Mouse (Mus musculus) liver, embryonic 12.5 days (tissue): ENCODE data around the gene Arhgef1. TPM values are rescaled to one million over a fixed set of nuclear protein-coding genes. Genes with fewer than 3 reads are reported as not detected.

Experiments
- ATAC-seq: fragments of 200-750 bp; cut with Nextera tagmentation; 2 replicates; pipeline ENCODE4 v1.8.0; 2017; ENCODE audit warnings: moderate number of reproducible peaks, mild to moderate bottlenecking, moderate library complexity
- H3K27ac ChIP-seq: fragments of 300-500 bp; sonication (generic); 2 replicates; pipeline ENCODE4 v1.5.1; 2016; ENCODE audit warnings: mild to moderate bottlenecking
- H3K27me3 ChIP-seq: fragments of 300-500 bp; sonication (generic); replicated peaks from 2 replicates; pipeline ENCODE4 v1.6.1; 2016; ENCODE audit warnings: mild to moderate bottlenecking, moderate library complexity
- H3K36me3 ChIP-seq: fragments of 300-500 bp; sonication (generic); 2 replicates; pipeline ENCODE4 v1.6.1; 2016; ENCODE audit warnings: mild to moderate bottlenecking, moderate library complexity
- H3K4me1 ChIP-seq: fragments of 300-500 bp; sonication (generic); 2 replicates; pipeline ENCODE4 v1.6.1; 2016
- H3K4me2 ChIP-seq: fragments of 300-500 bp; sonication (generic); 2 replicates; pipeline ENCODE4 v1.6.1; 2016; ENCODE audit warnings: mild to moderate bottlenecking, moderate library complexity
- H3K4me3 ChIP-seq: fragments of 300-500 bp; sonication (generic); 2 replicates; pipeline ENCODE4 v1.5.1; 2016; ENCODE audit warnings: mild to moderate bottlenecking, moderate library complexity
- H3K9ac ChIP-seq: fragments of 300-500 bp; sonication (generic); 2 replicates; pipeline ENCODE4 v1.6.1; 2016; ENCODE audit warnings: mild to moderate bottlenecking, moderate library complexity
- H3K9me3 ChIP-seq: fragments of 300-500 bp; sonication (generic); replicated peaks from 2 replicates; pipeline ENCODE4 v1.6.1; 2016; ENCODE audit warnings: mild to moderate bottlenecking, moderate library complexity
- WGBS: fragments of 180-500 bp; shearing (Covaris S2); methylation state at CpG from one replicate; pipeline ENCODE4 v1.1.7; 2016; ENCODE audit not compliant: insufficient replicate concordance; 5-methylcytosine and 5-hydroxymethylcytosine counted together
- polyA plus RNA-seq: library from polyadenylated mRNA; unstranded; fragments of >200 nt; fragmentation: Nextera tagmentation; extraction: Ambion mirVana; gene quantifications from 2 replicates; pipeline ENCODE4 v1.2.1, GENCODE M21; 2016

The Arhgef1 gene
- polyA plus RNA-seq, 1 experiment from 2014 or later = 80.4 TPM

DNA sequence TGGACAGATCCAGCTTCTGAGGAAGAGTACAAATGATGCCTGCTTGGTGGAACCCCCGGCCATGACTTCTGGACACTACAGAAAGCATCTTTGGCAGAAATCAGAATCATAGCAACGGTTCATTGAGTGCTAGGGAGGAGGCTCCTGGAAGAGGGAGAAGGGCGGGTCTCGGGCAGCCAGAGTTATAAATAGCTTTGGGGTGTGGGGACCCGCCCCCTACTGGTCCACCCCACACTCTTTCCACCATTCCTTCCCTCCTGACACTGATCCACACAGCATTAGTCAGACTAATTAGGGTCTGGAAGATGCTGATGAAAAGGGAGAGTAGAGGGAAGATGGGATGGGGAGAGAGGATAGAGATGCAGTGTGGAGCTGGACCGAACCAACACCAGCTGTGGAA is 3.8 kb downstream of the Arhgef1 start:
- Histone ChIP-seq H3K27me3 (no peaks in the 10 kb centered on the region), H3K27ac (0 out of 2 replicates have a peak overlapping the region, but pooled peaks have one; percentile 52), H3K4me1 (peaks cover 56% of the 10 kb centered on the region), H3K36me3 (peaks cover 34% of the 10 kb centered on the region), H3K9ac (peak overlapping the region; percentile 32; the same call in 1 of the 2 replicates), H3K9me3 (no peaks in the 10 kb centered on the region), H3K4me2 (peak overlapping the region; percentile 91), H3K4me3 (no peak overlapping the region)
- 22% methylated on average over 6 of the region's 6 CpGs for WGBS
- no peak for ATAC-seq

DNA sequence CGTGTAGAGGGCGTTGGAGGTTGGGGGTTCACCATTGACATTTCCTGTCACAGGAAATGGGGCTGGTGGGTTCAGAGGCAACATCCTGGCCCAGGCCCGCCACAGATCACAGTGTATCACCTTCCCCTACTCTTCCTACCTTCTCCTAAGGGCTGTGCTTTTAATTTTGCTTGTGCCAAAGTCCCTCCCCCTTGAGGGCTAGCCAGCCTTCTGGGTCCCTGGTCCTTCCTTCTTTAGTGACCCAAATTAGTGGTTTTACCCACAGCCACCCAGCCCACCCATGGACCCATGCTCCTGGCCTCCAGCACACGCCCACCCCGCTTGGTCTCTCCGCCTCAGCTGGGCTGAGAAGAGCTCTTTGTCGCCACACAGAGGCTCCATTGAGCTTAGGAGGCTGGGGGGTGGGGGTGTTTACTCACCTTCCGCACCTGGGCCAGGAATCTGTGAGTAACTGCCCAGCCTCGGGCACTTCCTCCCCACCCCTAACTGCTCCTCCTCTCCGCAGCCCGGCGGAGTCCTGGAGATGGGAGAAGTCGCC is 4.6 kb downstream of the Arhgef1 start:
- no peak overlapping the region for H3K4me3 ChIP-seq
- no peaks in the 10 kb centered on the region for H3K27me3 ChIP-seq
- no peak overlapping the region for H3K27ac ChIP-seq
- peaks cover 48% of the 10 kb centered on the region for H3K4me1 ChIP-seq
- H3K36me3 ChIP-seq = peaks cover 39% of the 10 kb centered on the region
- H3K9ac ChIP-seq = no peak overlapping the region
- whole genome bisulfite sequencing = 32% methylated on average over 13 of the region's 13 CpGs
- H3K9me3 ChIP-seq = no peaks in the 10 kb centered on the region
- peak overlapping the region; percentile 91 for H3K4me2 ChIP-seq
- ATAC-seq = no peak

DNA sequence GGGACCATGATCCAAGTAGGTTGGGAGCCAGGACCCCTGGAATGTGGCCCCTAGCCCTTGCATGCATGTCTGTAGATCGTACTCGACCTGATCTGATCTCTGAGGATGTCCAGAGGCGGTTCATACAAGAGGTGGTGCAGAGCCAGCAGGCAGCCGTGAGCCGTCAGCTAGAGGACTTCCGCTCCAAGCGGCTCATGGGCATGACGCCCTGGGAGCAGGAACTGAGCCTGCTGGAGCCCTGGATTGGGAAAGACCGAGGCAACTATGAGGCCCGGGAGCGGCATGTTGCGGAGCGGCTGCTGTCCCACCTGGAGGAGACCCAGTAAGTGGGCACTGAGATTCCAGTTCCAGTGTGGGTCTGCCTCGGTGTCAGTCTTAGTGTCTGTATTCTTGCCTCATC is 9.8 kb downstream of the Arhgef1 start:
- Histone ChIP-seq H3K4me3 (no peak overlapping the region), H3K4me2 (no peak overlapping the region), H3K27ac (no peak overlapping the region), H3K9me3 (no peaks in the 10 kb centered on the region), H3K36me3 (peaks cover 63% of the 10 kb centered on the region), H3K4me1 (peaks cover 5% of the 10 kb centered on the region), H3K27me3 (no peaks in the 10 kb centered on the region), H3K9ac (no peak overlapping the region)
- 86% methylated on average over 14 of the region's 14 CpGs for WGBS
- no peak for ATAC-seq

DNA sequence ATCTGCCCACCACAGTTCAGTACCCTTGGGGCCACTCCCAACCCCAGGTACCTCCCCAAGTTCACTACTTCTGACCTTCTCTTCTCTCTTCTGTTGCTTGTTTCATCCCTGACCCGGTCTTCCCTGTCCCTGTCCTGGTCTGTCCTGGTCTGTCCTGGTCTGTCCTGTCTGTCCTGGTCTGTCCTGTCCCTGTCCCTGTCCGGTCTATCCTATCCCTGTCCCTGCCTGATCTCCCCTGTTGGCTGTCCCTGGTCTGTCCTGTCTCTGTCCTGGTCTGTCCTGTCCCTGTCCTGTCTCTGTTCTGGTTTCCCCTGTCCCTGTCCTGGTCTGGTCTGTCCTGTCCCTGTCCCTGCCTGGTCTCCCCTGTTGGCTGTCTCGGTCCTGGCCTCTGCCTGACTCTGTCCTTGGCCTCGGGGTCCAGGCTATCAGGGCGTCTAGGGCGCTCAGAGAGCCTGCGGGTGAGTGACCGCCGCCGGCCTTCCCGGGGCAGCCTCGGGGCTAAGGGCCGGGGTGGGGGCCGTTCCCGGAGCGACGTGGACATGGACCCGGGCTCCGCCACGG is 16.1 kb downstream of the Arhgef1 start:
- Histone ChIP-seq H3K36me3 (peaks cover 73% of the 10 kb centered on the region), H3K27me3 (no peaks in the 10 kb centered on the region)
- no peak for ATAC-seq

DNA sequence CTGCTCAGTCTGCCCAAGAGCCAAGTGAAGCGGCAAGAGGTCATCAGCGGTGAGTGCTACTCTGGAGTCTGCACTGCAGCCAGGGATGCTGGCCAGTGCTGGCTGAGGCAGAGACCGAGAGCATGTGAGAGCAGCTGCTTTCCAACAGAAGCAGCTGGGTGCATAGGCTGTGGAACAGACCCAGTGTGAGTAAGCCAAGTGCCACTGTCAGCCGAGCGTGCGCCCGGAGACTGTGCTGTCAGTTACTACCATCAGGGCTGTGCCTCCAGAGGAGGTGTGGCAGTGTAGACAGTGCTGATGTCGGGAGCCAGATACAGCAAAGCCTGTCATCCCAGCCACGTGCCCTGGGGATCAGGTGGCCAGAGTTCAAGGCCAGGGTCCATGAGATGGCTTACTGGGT is 17.0 kb downstream of the Arhgef1 start:
- H3K4me3 ChIP-seq = no peak overlapping the region
- no peak overlapping the region for H3K4me2 ChIP-seq
- ATAC-seq = no peak
- H3K9ac ChIP-seq = no peak overlapping the region
- H3K27ac ChIP-seq = no peak overlapping the region
- no peaks in the 10 kb centered on the region for H3K4me1 ChIP-seq
- H3K9me3 ChIP-seq = no peaks in the 10 kb centered on the region
- WGBS = 83% methylated on average over 9 of the region's 9 CpGs
- peaks cover 82% of the 10 kb centered on the region for H3K36me3 ChIP-seq
- H3K27me3 ChIP-seq = no peaks in the 10 kb centered on the region

More for the DNA sequence above, 16.1 kb downstream of the Arhgef1 start:
- no peak overlapping the region for H3K4me2 ChIP-seq
- no peak overlapping the region for H3K9ac ChIP-seq
- H3K4me1 ChIP-seq = no peaks in the 10 kb centered on the region
- no peaks in the 10 kb centered on the region for H3K9me3 ChIP-seq
- WGBS = 84% methylated on average over 20 of the region's 20 CpGs
- H3K4me3 ChIP-seq = no peak overlapping the region
- H3K27ac ChIP-seq = no peak overlapping the region

DNA sequence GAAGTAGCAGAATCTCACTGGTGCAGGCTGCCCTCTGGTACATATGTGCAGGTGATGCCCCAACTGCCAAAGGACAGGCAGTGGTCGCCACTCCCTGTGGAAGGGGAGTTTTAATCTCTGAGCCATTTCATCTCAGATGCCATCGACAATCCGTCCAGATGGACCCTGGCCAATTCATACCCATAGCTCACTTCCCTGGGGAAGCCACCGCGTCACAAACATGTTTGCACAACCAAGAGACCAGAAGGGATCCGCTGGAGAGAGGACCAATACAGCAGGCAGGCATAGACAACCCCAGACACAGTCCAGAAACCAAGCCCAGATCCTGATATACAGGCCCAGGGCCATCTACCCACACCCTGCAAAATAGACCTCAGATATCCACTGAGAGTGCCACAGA is 27.8 kb downstream of the Arhgef1 start:
- Histone ChIP-seq H3K9me3 (no peaks in the 10 kb centered on the region), H3K27me3 (peaks cover 82% of the 10 kb centered on the region), H3K4me1 (no peaks in the 10 kb centered on the region), H3K9ac (no peak overlapping the region), H3K4me3 (no peak overlapping the region), H3K36me3 (peaks cover 20% of the 10 kb centered on the region), H3K4me2 (no peak overlapping the region), H3K27ac (no peak overlapping the region)
- ATAC-seq = no peak
- WGBS = 54% methylated on average over 6 of the region's 6 CpGs

DNA sequence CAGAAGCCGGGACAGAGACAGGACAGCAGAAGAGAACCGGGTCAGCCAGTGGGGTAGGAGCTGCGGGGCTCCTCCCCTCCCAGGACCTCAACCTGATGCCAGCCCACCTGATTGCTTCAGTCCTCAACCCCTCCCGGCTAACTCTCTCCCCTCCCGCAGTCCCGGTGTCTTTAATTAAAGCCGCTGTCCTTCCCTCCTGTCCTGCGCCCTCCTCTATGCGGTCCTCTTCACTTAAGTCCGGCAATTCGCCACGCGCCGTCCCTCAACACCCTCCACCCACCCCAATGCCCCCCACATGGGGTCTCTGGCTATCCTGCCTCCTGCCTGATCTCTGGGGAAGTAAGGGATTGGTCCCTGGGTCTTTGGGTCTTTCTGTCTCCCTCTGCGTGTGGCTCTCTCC is 28.9 kb downstream of the Arhgef1 start:
- no peak for ATAC-seq
- 2% methylated on average over 15 of the region's 15 CpGs for WGBS
- Histone ChIP-seq H3K9me3 (no peaks in the 10 kb centered on the region), H3K4me1 (no peaks in the 10 kb centered on the region), H3K36me3 (peaks cover 9% of the 10 kb centered on the region), H3K4me3 (no peak overlapping the region), H3K9ac (no peak overlapping the region), H3K27me3 (peaks cover 93% of the 10 kb centered on the region), H3K27ac (no peak overlapping the region), H3K4me2 (no peak overlapping the region)

DNA sequence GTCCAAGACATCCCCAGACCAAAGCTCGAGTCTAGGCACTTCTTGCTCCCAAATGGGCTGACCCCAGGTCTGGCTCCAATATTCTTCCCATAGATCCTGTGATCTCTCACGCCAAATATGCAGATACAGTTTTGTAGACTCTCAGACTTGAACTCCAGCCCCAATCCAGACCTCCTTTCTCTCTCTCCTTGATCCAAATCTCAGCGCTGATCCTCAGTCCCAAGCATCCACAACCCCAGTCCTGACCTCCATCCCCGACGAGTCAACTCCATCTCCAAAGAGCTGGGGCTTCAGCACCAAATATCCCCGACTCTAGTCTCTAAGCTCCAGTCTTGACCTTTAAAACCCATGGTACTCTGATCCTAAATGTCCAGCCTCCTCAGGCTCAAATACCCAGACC is 40.9 kb downstream of the Arhgef1 start:
- H3K4me1 ChIP-seq = peaks cover 8% of the 10 kb centered on the region; the same call in 1 of the 2 replicates
- WGBS = 5% methylated on average over 6 of the region's 6 CpGs
- ATAC-seq = no peak
- H3K9ac ChIP-seq = no peak overlapping the region
- H3K36me3 ChIP-seq = no peaks in the 10 kb centered on the region
- H3K4me2 ChIP-seq = no peak overlapping the region
- no peaks in the 10 kb centered on the region for H3K9me3 ChIP-seq
- H3K4me3 ChIP-seq = no peak overlapping the region
- H3K27me3 ChIP-seq = peaks cover 99% of the 10 kb centered on the region
- H3K27ac ChIP-seq = no peak overlapping the region

DNA sequence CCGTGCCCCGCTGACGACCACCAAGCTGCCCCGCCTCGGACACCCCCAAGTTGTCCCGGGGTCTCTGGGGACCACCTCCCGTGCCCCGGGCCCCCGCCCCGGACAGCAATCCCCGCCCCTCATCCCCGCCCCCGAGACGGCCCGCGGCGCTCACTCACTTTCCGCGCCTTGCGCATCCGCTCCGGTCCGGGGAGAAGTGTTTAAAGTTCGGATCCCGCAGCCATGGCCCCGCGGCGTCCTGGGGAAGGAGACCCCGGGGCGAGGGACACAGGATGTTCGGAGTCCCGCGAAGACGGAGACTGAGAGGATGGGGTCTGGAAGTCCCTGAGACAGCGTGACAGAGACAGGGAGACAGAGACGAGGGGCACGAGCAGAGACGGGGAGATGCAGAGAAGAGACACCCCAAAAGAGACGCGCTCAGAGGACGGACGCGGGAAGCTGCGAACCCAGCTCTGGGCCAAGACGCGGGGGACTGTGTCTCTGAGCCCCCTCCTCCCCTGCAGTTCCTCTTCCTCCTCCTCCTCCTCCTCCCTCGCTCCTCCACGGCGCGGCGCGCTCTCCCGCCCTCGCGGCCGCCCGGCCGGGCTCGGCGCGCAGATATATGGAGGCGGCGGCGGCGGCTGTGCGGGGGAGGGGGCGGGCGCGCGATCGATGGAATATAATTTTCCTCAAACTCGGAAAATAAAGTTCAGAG is 41.7 kb downstream of the Arhgef1 start, which contains the start of gene Gm4881:
Gm4881 (minus strand) TSS at position 238 of the 694 bp plus-strand sequence.
- H3K36me3 ChIP-seq = no peaks in the 10 kb centered on the region
- no peaks in the 10 kb centered on the region for H3K9me3 ChIP-seq
- 1% methylated on average over 63 of the region's 72 CpGs for WGBS
- H3K4me3 ChIP-seq = peak within 1 kb of the TSS; percentile 30
- H3K4me1 ChIP-seq = peaks cover 8% of the 10 kb centered on the region; the same call in 1 of the 2 replicates
- peaks cover 99% of the 10 kb centered on the region for H3K27me3 ChIP-seq
- H3K9ac ChIP-seq = no peak within 1 kb of the TSS
- H3K27ac ChIP-seq = no peak within 1 kb of the TSS
- H3K4me2 ChIP-seq = peak within 1 kb of the TSS; percentile 58
- ATAC-seq = no peak

DNA sequence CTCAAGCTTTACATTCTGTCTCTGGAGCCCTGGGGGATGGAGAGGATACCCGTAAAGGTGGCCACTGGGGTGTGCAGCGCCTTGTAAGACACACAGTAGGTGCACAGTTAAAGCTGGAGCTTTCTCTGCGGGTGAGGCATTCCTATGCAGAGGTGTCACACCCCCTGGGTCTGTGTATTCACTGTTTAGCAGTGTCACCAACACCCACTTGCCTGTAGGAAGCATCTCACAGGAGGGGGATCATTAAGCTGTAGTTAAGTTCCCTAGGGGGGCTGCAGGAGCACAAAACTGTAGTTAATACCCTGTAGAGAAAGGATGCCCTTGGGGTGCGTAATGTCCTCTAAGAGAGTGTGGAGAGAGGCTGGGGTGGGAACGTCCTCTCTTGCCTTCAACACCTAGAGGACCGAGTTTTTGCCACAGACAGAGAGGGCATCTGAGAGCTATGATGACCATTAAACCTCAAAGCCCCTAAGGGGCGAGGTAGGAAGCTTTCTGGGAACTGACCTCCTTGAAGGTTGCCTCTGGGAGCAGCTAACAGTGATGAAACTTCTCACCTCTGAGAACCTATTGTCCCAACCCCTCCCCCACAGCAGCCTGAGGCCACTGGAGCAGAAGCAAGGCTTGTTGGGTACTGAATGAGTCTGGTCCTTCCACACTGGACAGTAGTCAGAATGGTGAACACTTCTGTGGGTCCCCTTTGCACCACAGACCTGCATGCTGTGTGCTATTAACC is 44.8 kb downstream of the Arhgef1 start:
- Histone ChIP-seq H3K36me3 (no peaks in the 10 kb centered on the region), H3K4me3 (no peak overlapping the region), H3K9me3 (no peaks in the 10 kb centered on the region), H3K4me2 (no peak overlapping the region), H3K4me1 (peaks cover 8% of the 10 kb centered on the region; the same call in 1 of the 2 replicates), H3K9ac (no peak overlapping the region), H3K27ac (no peak overlapping the region), H3K27me3 (peaks cover 100% of the 10 kb centered on the region)
- 4% methylated on average over 7 of the region's 7 CpGs for WGBS
- ATAC-seq = no peak

DNA sequence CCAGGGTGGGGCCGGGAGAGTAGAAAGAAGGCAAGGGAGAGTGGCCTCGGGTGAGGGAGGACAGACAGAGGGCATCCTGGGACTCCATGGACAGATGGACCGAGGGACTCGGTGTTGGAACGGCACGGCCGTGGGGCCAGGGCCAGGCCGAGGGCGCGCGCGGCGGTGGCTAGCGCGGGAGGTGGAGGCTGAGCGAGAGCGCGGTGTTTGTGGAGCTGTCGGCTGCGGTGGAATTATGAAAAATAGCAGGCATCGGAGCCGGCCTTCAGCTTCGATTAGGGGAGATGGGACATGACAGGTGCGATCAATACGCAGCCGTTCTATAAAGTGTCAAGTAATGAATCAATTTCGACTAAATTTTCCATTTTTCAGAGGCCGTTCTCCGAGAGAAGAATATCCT is 46.1 kb downstream of the Arhgef1 start:
- H3K4me2 ChIP-seq = no peak overlapping the region
- H3K36me3 ChIP-seq = no peaks in the 10 kb centered on the region
- no peak overlapping the region for H3K27ac ChIP-seq
- no peak for ATAC-seq
- 8% methylated on average over 29 of the region's 29 CpGs for WGBS
- H3K4me3 ChIP-seq = no peak overlapping the region
- H3K27me3 ChIP-seq = peaks cover 100% of the 10 kb centered on the region
- no peaks in the 10 kb centered on the region for H3K9me3 ChIP-seq
- H3K9ac ChIP-seq = no peak overlapping the region
- H3K4me1 ChIP-seq = peaks cover 8% of the 10 kb centered on the region; the same call in 1 of the 2 replicates
